Mouse (Mus musculus) heart, postnatal 10 days (tissue): Measurements from ENCODE around the gene Pdcd2. TPM values are rescaled to one million over a fixed set of nuclear protein-coding genes. Genes with fewer than 3 reads are reported as not detected.

Experiments
- DNase-seq, 2 experiments: peaks; one replicate each; pipeline ENCODE4 v3.0.0; 2021
- intact Hi-C: fragments of 180-260 bp; cut with DNase I; formaldehyde crosslinking; loops from one replicate; pipeline ENCODE4 v1.15.1; 2025
- total RNA-seq, 2 experiments: library from RNA; stranded (reverse); gene quantifications; 2 replicates each; pipeline ENCODE4 v1.2.3; 2021

Gene Pdcd2
- total RNA-seq, 2 experiments from 2014 or later: 16.8 to 17.0 TPM

DNA sequence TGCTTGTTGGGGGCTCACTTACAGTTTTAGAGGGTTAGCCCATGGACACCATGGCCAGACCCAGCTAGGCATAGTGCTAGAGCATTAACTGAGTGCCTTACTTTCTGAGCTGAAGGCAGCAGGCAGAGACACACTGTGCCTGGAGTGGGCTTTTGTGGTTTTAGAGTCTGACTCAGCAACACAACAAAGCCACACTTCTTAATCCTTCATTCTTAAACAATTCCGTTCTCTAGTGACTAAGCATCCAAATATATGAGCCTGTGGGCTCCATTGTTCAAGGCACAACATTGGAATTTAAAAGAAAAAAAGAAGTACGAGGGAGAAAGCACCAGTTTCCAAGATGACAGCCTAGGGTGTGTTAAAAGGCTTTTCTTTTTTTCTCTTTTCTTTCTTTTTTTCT, 16.4 kb downstream of the Pdcd2 start:
- intact Hi-C loops: no loop called here
- no peak for DNase-seq

- DNase-seq: peak; percentile 98 to 99
- intact Hi-C loops: loop anchor here (2.0 kb wide), 1 partner anchor 25 kb away; no protein-coding TSS in a partner anchor
These were observed 27.3 kb downstream of the Pdcd2 start, which contains the start of the genes Psmb1 and Tbp for GRCm38 (mm10) chr17:15499656-15500394. Psmb1 (minus strand) TSS chr17:15499751. Tbp (plus strand) TSS chr17:15499888.

DNA sequence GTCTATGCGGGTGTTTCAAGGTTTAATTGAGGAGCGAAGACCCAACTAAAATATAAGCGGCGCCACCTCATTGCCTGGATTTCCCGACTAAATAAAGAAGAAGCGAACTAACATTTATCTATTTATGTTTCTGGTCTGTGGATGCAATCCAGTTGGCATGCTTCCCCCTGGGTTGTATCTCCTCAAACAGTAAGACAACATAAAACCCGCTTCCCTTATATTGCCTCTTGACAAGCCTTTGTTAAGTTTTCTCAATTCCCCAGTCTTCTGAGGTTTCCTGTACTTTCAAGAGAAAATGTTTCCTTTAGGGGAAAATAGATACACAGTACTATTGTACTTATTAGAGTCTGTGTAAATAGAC, 28.4 kb downstream of the Pdcd2 start:
- DNase-seq: no peak
- intact Hi-C loops: no loop called here

DNA sequence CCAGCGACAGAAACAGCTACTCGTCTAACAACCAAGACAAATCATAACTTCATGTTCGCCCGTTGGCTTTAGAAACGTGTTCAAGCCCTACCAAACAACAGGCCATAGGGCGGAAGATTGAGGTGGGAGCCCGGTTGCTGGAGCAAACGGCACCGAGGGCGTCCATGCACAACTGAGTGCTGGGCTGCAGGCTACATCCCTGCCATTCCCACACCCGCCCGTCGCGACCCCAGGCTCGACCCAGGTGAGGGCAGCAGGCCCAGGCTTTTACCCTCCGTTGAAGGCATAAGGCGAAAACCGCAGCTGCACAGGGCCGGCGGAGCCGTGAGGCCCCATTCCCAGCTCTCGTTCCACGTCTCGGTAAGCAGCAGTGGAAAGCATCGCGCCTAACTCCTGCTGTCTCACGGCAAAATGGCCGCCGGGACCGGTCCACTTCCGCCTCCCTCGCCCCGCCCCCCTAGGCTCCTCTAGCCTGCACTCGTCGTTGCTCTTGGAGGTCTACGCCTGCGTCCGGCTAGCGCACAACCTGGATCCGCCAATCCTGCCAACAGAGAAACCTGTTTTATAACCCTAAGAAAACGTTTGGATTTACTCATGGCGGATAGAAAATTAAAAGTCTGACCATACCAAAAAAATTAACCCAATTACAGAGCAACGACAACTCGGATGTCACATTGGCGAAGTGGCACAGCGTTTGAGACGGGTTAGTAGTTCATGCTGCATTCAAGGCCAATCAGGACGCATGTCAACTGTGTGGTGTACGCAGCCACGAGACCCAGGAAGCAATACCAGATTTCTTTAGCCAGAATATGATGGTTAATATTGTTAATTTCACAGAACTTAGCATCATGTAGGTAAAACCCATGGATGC, 29.0 kb downstream of the Pdcd2 start:
- peak; percentile 96 to 97 for DNase-seq
- intact Hi-C loops: no loop called here

GRCm38 (mm10) chr17:15490542-15490941, 36.6 kb downstream of the Pdcd2 start:
- intact Hi-C loops: no loop called here
- DNase-seq: no peak

DNA sequence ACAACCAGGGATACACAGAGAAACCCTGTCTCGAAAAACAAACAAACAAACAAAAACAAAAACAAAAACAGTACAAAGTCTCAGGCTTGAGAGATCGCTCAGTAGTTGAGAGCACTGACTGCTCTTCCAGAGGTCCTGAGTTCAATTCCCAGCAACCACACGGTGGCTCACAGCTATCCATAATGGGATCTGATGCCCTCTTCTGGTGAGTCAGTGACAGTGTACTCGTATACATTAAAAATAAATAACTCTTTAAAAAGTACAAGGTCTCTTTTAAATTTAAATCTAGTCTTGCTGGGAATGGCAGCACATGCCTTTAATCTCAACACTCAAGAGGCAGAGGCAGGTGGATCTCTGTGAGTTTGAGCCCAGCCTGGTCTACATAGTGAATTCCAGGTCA, 54.4 kb downstream of the Pdcd2 start:
- intact Hi-C loops: no loop called here
- no peak for DNase-seq

Other genes with a start within 250 kb of the Pdcd2 start
- 1 to 10 TPM; 8.4 to 8.5 TPM for gene Dll1, start 150.4 kb downstream of the Pdcd2 start, total RNA-seq
- 10 to 100 TPM; 10.8 to 11.5 TPM for gene Fam120b, start 131.1 kb downstream of the Pdcd2 start, total RNA-seq
- gene Psmb1, start 27.6 kb downstream of the Pdcd2 start, total RNA-seq: 100 to 1,000 TPM; 138 to 142 TPM
- gene Tbp, start 27.4 kb downstream of the Pdcd2 start, total RNA-seq: 10 to 100 TPM; 11.6 to 16.9 TPM
- 1 to 10 TPM; 3.1 to 3.4 TPM for gene Prdm9, start 37.1 kb upstream of the Pdcd2 start, total RNA-seq
- 10 to 100 TPM; 28.5 to 29.5 TPM for gene Chd1, start 177.7 kb upstream of the Pdcd2 start, total RNA-seq